15 mouse cellular contexts compared by ENCODE assay signal in genomic region chr6:90466847-90467410, GRCm38 (mm10). TPM values are rescaled to one million over a fixed set of nuclear protein-coding genes. Genes with fewer than 3 reads are reported as not detected.
DNase-seq lines count a peak whose midpoint lies in the region; ATAC-seq and TF ChIP-seq lines count a peak whose summit lies in the region.
"Had no signal": no experiment of that assay in that cellular context is flagged by ENCODE, and none has a peak within 500 bp of the region (broad histone marks: within the 10 kb centered on the region; RNA-seq: fewer than 3 reads in every experiment).

No protein-coding gene starts in this region.

- TF ChIP-seq POLR2A in kidney, adult 2 months (IDR thresholded peaks at IDR 0.05; ENCODE audit: low read depth, low read length), result no peak

- ATAC-seq in liver, embryonic 13.5 days (ENCODE audit: low read depth), result no peak
- ATAC-seq: forebrain, embryonic 15.5 days; hindbrain, postnatal 0 days had no signal

- H3K4me2 ChIP-seq in liver, embryonic 13.5 days, result peak overlapping the region; percentile 45
- H3K4me2 ChIP-seq: forebrain, embryonic 15.5 days had no signal

- WGBS in kidney, adult 2 months, result 68% methylated on average over 12 of the region's 12 CpGs
- WGBS in liver, embryonic 13.5 days (ENCODE audit: insufficient replicate concordance), result 66% methylated on average over 12 of the region's 12 CpGs

- H3K36me3 ChIP-seq in kidney, adult 2 months (ENCODE audit: control insufficient read depth, insufficient read depth, low read length), result peaks cover 1% of the 10 kb centered on the region; the same call in 1 of the 2 replicates
- H3K36me3 ChIP-seq in E14TG2a.4 (ENCODE audit: insufficient read depth, low read length), result peaks cover 64% of the 10 kb centered on the region
- no peaks in the 10 kb centered on the region for H3K36me3 ChIP-seq in liver, embryonic 13.5 days
- H3K36me3 ChIP-seq: forebrain, embryonic 15.5 days had no signal

- peak overlapping the region; percentile 17; the same call in 1 of the 2 replicates for H3K27ac ChIP-seq in kidney, adult 2 months (ENCODE audit: insufficient read depth, low read depth, low read length)
- peak overlapping the region; percentile 72 for H3K27ac ChIP-seq in liver, embryonic 13.5 days
- H3K27ac ChIP-seq: forebrain, embryonic 15.5 days; heart, embryonic 10.5 days; hindbrain, postnatal 0 days had no signal

- 0 out of 2 replicates have a peak, but pooled peaks have one; percentile 24 for TF ChIP-seq CTCF in kidney, adult 2 months (conservative IDR thresholded peaks at IDR 0.05; ENCODE audit: insufficient read depth, insufficient read length, low read depth, low read length)
- 0 out of 2 replicates have a peak, but pooled peaks have one; percentile 9 for TF ChIP-seq CTCF in E14TG2a.4 (conservative IDR thresholded peaks at IDR 0.05; ENCODE audit: low read length)

- H3K4me1 ChIP-seq in kidney, adult 2 months (ENCODE audit: control insufficient read depth, insufficient read depth, low read length), result peaks cover 68% of the 10 kb centered on the region
- peaks cover 60% of the 10 kb centered on the region for H3K4me1 ChIP-seq in E14TG2a.4 (replicated peaks; ENCODE audit: low read depth, low read length)
- peaks cover 23% of the 10 kb centered on the region for H3K4me1 ChIP-seq in liver, embryonic 13.5 days (replicated peaks)

- H3K4me3 ChIP-seq in kidney, adult 2 months (ENCODE audit: insufficient read depth, low read depth, low read length), result no peak overlapping the region
- H3K4me3 ChIP-seq in E14TG2a.4 (replicated peaks; ENCODE audit: low read length), result no peak overlapping the region
- peak overlapping the region; percentile 14; the same call in 1 of the 2 replicates for H3K4me3 ChIP-seq in liver, embryonic 13.5 days (replicated peaks)
- H3K4me3 ChIP-seq: forebrain, embryonic 15.5 days; heart, embryonic 10.5 days had no signal

- H3K9me3 ChIP-seq in E14TG2a.4 (ENCODE audit: low read length), result no peaks in the 10 kb centered on the region
- H3K9me3 ChIP-seq in liver, embryonic 13.5 days (replicated peaks), result no peaks in the 10 kb centered on the region
- H3K9me3 ChIP-seq: forebrain, embryonic 15.5 days; heart, embryonic 10.5 days had no signal

- H3K9ac ChIP-seq in liver, embryonic 13.5 days, result peak overlapping the region; percentile 43; the same call in 1 of the 2 replicates
- H3K9ac ChIP-seq: forebrain, embryonic 15.5 days had no signal

- no peaks in the 10 kb centered on the region for H3K27me3 ChIP-seq in kidney, adult 2 months (replicated peaks; ENCODE audit: control insufficient read depth, insufficient read depth, low read length)
- peaks cover 26% of the 10 kb centered on the region for H3K27me3 ChIP-seq in E14TG2a.4 (ENCODE audit: insufficient read depth, low read length)
- peaks cover 33% of the 10 kb centered on the region for H3K27me3 ChIP-seq in liver, embryonic 13.5 days
- H3K27me3 ChIP-seq: forebrain, embryonic 15.5 days had no signal

- peak; percentile 11 for DNase-seq in cerebellum, adult 9-11 months
- DNase-seq in cerebellum, adult 11 months, result no peak
- peak; percentile 83 for DNase-seq in kidney, adult 2 months
- no peak for DNase-seq in kidney, postnatal 10 days
- DNase-seq in liver, embryonic 13.5 days, result no peak
- no peak for DNase-seq in spleen, postnatal 4 days (ENCODE audit: low spot score in 2 of 2)
- DNase-seq in thymus, postnatal 25 days, result no peak
- DNase-seq: layer of hippocampus, adult 9-11 months; midbrain, embryonic 14.5 days; spleen, adult 18-20 months; thymus, postnatal 4 days had no signal

RNA-seq across cellular contexts. Expression of gene Klf15, which starts 4.6 kb away (rescaled TPM):
- 131 and 170 TPM in 2 replicates for polyA plus RNA-seq in kidney, adult 2 months (2012; rRNA removed)
- polyA plus RNA-seq in liver, embryonic 13.5 days (2015; fragmentation: Nextera tagmentation; extraction: Ambion mirVana), result 7.8 and 9.1 TPM in 2 replicates

RNA-seq across cellular contexts. Expression of gene Aldh1l1, which starts 19.3 kb away (rescaled TPM):
- polyA plus RNA-seq in kidney, adult 2 months (2012; rRNA removed), result 253 and 260 TPM in 2 replicates
- 12.3 and 13.1 TPM in 2 replicates for polyA plus RNA-seq in liver, embryonic 13.5 days (2015; fragmentation: Nextera tagmentation; extraction: Ambion mirVana)

RNA-seq across cellular contexts. Expression of gene Cfap100, which starts 38.3 kb away (rescaled TPM):
- 0.05 and 0.27 TPM in 2 replicates for polyA plus RNA-seq in kidney, adult 2 months (2012; rRNA removed)
- 0.22 TPM in 1 of 2 replicates, not detected in the other for polyA plus RNA-seq in liver, embryonic 13.5 days (2015; fragmentation: Nextera tagmentation; extraction: Ambion mirVana)
- polyA plus RNA-seq: heart, embryonic 10.5 days had no signal

Comparison
In these comparisons a context has a peak if more than half of its experiments do, and no peak if none do; other contexts are left out.
1. DNase-seq: peak in cerebellum, adult 9-11 months (single experiment) and kidney, adult 2 months (single experiment); none in cerebellum, adult 11 months (single experiment), kidney, postnatal 10 days (single experiment), liver, embryonic 13.5 days (single experiment), spleen, postnatal 4 days (0 of 2) and thymus, postnatal 25 days (single experiment).
2. RNA of gene Klf15, which starts 4.6 kb away (polyA plus RNA-seq): 131 to 170 TPM in kidney, adult 2 months; 7.8 to 9.1 TPM in liver, embryonic 13.5 days; every median in the first group is over 10 times any median in the second.
3. RNA of gene Aldh1l1, which starts 19.3 kb away (polyA plus RNA-seq): 253 to 260 TPM in kidney, adult 2 months; 12.3 to 13.1 TPM in liver, embryonic 13.5 days; every median in the first group is over 10 times any median in the second.